Comparison of ENCODE assay signal across 13 mouse cellular contexts in genomic region chr14:86254196-86254595, GRCm38 (mm10).
"Had no signal": no experiment of that assay in that cellular context is flagged by ENCODE, and none has a peak within 500 bp of the region (broad histone marks: within the 10 kb centered on the region; RNA-seq: fewer than 3 reads in every experiment).

No protein-coding gene starts in this region.

- H3K4me1 ChIP-seq: limb, embryonic 10.5 days; liver, embryonic 15.5 days; megakaryocyte, embryonic 14.5 days; midbrain, embryonic 12.5 days had no signal

- DNase-seq: kidney, adult 8-10 months; kidney, postnatal 25 days; lung, adult 2 months; thymus, adult 2 months; thymus, postnatal 25 days had no signal

- H3K4me2 ChIP-seq: liver, embryonic 11.5 days; liver, embryonic 15.5 days; midbrain, embryonic 12.5 days had no signal

- H3K36me3 ChIP-seq: limb, embryonic 10.5 days; liver, embryonic 15.5 days; midbrain, embryonic 12.5 days had no signal

- ATAC-seq: intestine, embryonic 16.5 days; lung, postnatal 0 days had no signal

- H3K9me3 ChIP-seq: limb, embryonic 10.5 days; liver, embryonic 15.5 days; megakaryocyte, embryonic 14.5 days; midbrain, embryonic 12.5 days had no signal

- H3K4me3 ChIP-seq: limb, embryonic 10.5 days; liver, embryonic 15.5 days; megakaryocyte, embryonic 14.5 days; midbrain, embryonic 12.5 days had no signal

- H3K9ac ChIP-seq: liver, embryonic 15.5 days; midbrain, embryonic 12.5 days had no signal

- H3K27me3 ChIP-seq: liver, embryonic 15.5 days; megakaryocyte, embryonic 14.5 days; midbrain, embryonic 12.5 days had no signal

- H3K27ac ChIP-seq: limb, embryonic 10.5 days; liver, embryonic 15.5 days; macrophage; midbrain, embryonic 12.5 days had no signal
